Mouse (Mus musculus) forebrain, embryonic 12.5 days (tissue): ENCODE data around the gene Nfix. TPM values are rescaled to one million over a fixed set of nuclear protein-coding genes. Genes with fewer than 3 reads are reported as not detected.
A peak's percentile ranks its signal among the peaks of the same experiment; 100 is the strongest.

Experiments used
- ATAC-seq: fragments of 200-750 bp; cut with Nextera tagmentation; 2 replicates; pipeline ENCODE4 v1.8.0; 2017; ENCODE audit warnings: moderate TSS enrichment; ENCODE audit not compliant: low FRiP score
- H3K27ac ChIP-seq: fragments of 300-500 bp; sonication (generic); 2 replicates; pipeline ENCODE4 v1.5.1; 2016; ENCODE audit warnings: mild to moderate bottlenecking
- H3K27me3 ChIP-seq: fragments of 300-500 bp; sonication (generic); 2 replicates; pipeline ENCODE4 v1.6.1; 2016; ENCODE audit warnings: mild to moderate bottlenecking
- H3K36me3 ChIP-seq: fragments of 300-500 bp; sonication (generic); replicated peaks from 2 replicates; pipeline ENCODE4 v1.6.1; 2016; ENCODE audit warnings: mild to moderate bottlenecking
- H3K4me1 ChIP-seq: fragments of 300-500 bp; sonication (generic); 2 replicates; pipeline ENCODE4 v1.6.1; 2016
- H3K4me2 ChIP-seq: fragments of 300-500 bp; sonication (generic); 2 replicates; pipeline ENCODE4 v1.6.1; 2016; ENCODE audit warnings: mild to moderate bottlenecking, moderate library complexity
- H3K4me3 ChIP-seq: fragments of 300-500 bp; sonication (generic); replicated peaks from 2 replicates; pipeline ENCODE4 v1.5.1; 2016; ENCODE audit warnings: mild to moderate bottlenecking
- H3K9ac ChIP-seq: fragments of 300-500 bp; sonication (generic); 2 replicates; pipeline ENCODE4 v1.6.1; 2016; ENCODE audit warnings: mild to moderate bottlenecking
- H3K9me3 ChIP-seq: fragments of 300-500 bp; sonication (generic); 2 replicates; pipeline ENCODE4 v1.6.1; 2016
- WGBS: fragments of 180-500 bp; shearing (Covaris S2); methylation state at CpG from one replicate; pipeline ENCODE4 v1.1.7; 2016; 5-methylcytosine and 5-hydroxymethylcytosine counted together
- polyA plus RNA-seq: library from polyadenylated mRNA; unstranded; fragments of >200 nt; fragmentation: Nextera tagmentation; extraction: Ambion mirVana; gene quantifications from 2 replicates; pipeline ENCODE4 v1.2.1, GENCODE M21; 2016

Nfix gene
- polyA plus RNA-seq, 1 experiment from 2014 or later, result 31.9 TPM

- peaks cover 77% of the 10 kb centered on the region for H3K4me1 ChIP-seq
- H3K9ac ChIP-seq, result peak overlapping the region; percentile 44
- WGBS, result 5% methylated on average over 16 of the region's 17 CpGs
- no peak overlapping the region for H3K4me3 ChIP-seq
- peak; percentile 74 for ATAC-seq
- H3K27ac ChIP-seq, result peak overlapping the region; percentile 89
- no peaks in the 10 kb centered on the region for H3K36me3 ChIP-seq
- H3K9me3 ChIP-seq, result no peaks in the 10 kb centered on the region
- H3K27me3 ChIP-seq, result peaks cover 98% of the 10 kb centered on the region
- peak overlapping the region; percentile 37 for H3K4me2 ChIP-seq
Measured at GRCm38 (mm10) chr8:84743517-84744420, 56.4 kb downstream of the Nfix start.

- 6% methylated on average over 10 of the region's 10 CpGs for WGBS
Measured at GRCm38 (mm10) chr8:84743054-84743415, 57.1 kb downstream of the Nfix start.

GRCm38 (mm10) chr8:84742171-84743053 is 57.7 kb downstream of the Nfix start:
- WGBS, result 1% methylated on average over 32 of the region's 32 CpGs
- no peaks in the 10 kb centered on the region for H3K36me3 ChIP-seq
- H3K27me3 ChIP-seq, result peaks cover 98% of the 10 kb centered on the region
- H3K4me2 ChIP-seq, result peak overlapping the region; percentile 37
- peak overlapping the region; percentile 89 for H3K27ac ChIP-seq
- peak; percentile 42 for ATAC-seq
- H3K9me3 ChIP-seq, result no peaks in the 10 kb centered on the region
- peaks cover 90% of the 10 kb centered on the region for H3K4me1 ChIP-seq
- peak overlapping the region; percentile 50 for H3K9ac ChIP-seq
- H3K4me3 ChIP-seq, result peak overlapping the region; percentile 10

More at GRCm38 (mm10) chr8:84743054-84743415, 57.1 kb downstream of the Nfix start:
- Histone ChIP-seq H3K36me3 (no peaks in the 10 kb centered on the region), H3K4me2 (peak overlapping the region; percentile 37), H3K27me3 (peaks cover 98% of the 10 kb centered on the region), H3K4me3 (peak overlapping the region; percentile 10), H3K27ac (peak overlapping the region; percentile 89), H3K9ac (peak overlapping the region; percentile 50), H3K4me1 (peaks cover 85% of the 10 kb centered on the region), H3K9me3 (no peaks in the 10 kb centered on the region)
- no peak for ATAC-seq

GRCm38 (mm10) chr8:84740895-84741843 is 59.0 kb downstream of the Nfix start:
- no peak overlapping the region for H3K4me3 ChIP-seq
- H3K36me3 ChIP-seq, result no peaks in the 10 kb centered on the region
- H3K4me1 ChIP-seq, result peaks cover 90% of the 10 kb centered on the region
- no peak overlapping the region for H3K4me2 ChIP-seq
- peaks cover 97% of the 10 kb centered on the region for H3K27me3 ChIP-seq
- no peak overlapping the region for H3K9ac ChIP-seq
- H3K27ac ChIP-seq, result peak overlapping the region; percentile 89
- no peaks in the 10 kb centered on the region for H3K9me3 ChIP-seq
- 27% methylated on average over 13 of the region's 13 CpGs for WGBS
- no peak for ATAC-seq

- 5% methylated on average over 1 of the region's 1 CpGs for WGBS
- Histone ChIP-seq H3K4me3 (no peak overlapping the region), H3K27me3 (peaks cover 97% of the 10 kb centered on the region), H3K4me2 (no peak overlapping the region), H3K9me3 (no peaks in the 10 kb centered on the region), H3K9ac (peak overlapping the region; percentile 26; the same call in 1 of the 2 replicates), H3K36me3 (no peaks in the 10 kb centered on the region), H3K4me1 (peaks cover 82% of the 10 kb centered on the region), H3K27ac (peak overlapping the region; percentile 65; the same call in 1 of the 2 replicates)
- ATAC-seq, result no peak
Measured at GRCm38 (mm10) chr8:84739401-84739742, 60.8 kb downstream of the Nfix start.

GRCm38 (mm10) chr8:84738715-84739400 is 61.3 kb downstream of the Nfix start:
- Histone ChIP-seq H3K27me3 (peaks cover 97% of the 10 kb centered on the region), H3K4me1 (peaks cover 81% of the 10 kb centered on the region), H3K4me2 (no peak overlapping the region; the same call in 1 of the 2 replicates), H3K27ac (peak overlapping the region; percentile 65; the same call in 1 of the 2 replicates), H3K9me3 (no peaks in the 10 kb centered on the region), H3K36me3 (no peaks in the 10 kb centered on the region), H3K9ac (peak overlapping the region; percentile 36), H3K4me3 (no peak overlapping the region)
- WGBS, result 37% methylated on average over 10 of the region's 10 CpGs
- ATAC-seq, result no peak

- 7% methylated on average over 10 of the region's 10 CpGs for WGBS
- Histone ChIP-seq H3K9ac (peak overlapping the region; percentile 36; the same call in 1 of the 2 replicates), H3K9me3 (no peaks in the 10 kb centered on the region), H3K27ac (peak overlapping the region; percentile 65; the same call in 1 of the 2 replicates), H3K4me3 (peak overlapping the region; percentile 4; the same call in 1 of the 2 replicates), H3K4me2 (no peak overlapping the region), H3K27me3 (peaks cover 93% of the 10 kb centered on the region), H3K4me1 (peaks cover 76% of the 10 kb centered on the region), H3K36me3 (no peaks in the 10 kb centered on the region)
- peak; percentile 13; the same call in 1 of the 2 replicates for ATAC-seq
Measured at GRCm38 (mm10) chr8:84738266-84738665, 61.9 kb downstream of the Nfix start.

GRCm38 (mm10) chr8:84737608-84738007 is 62.5 kb downstream of the Nfix start:
- peak overlapping the region; percentile 36; the same call in 1 of the 2 replicates for H3K9ac ChIP-seq
- 1% methylated on average over 16 of the region's 16 CpGs for WGBS

GRCm38 (mm10) chr8:84736521-84736920 is 63.6 kb downstream of the Nfix start:
- peaks cover 76% of the 10 kb centered on the region for H3K4me1 ChIP-seq
- 83% methylated on average over 4 of the region's 4 CpGs for WGBS
- H3K4me2 ChIP-seq, result no peak overlapping the region
- no peaks in the 10 kb centered on the region for H3K9me3 ChIP-seq
- no peaks in the 10 kb centered on the region for H3K36me3 ChIP-seq
- no peak overlapping the region for H3K9ac ChIP-seq
- H3K4me3 ChIP-seq, result no peak overlapping the region
- H3K27ac ChIP-seq, result no peak overlapping the region
- no peak for ATAC-seq
- H3K27me3 ChIP-seq, result peaks cover 80% of the 10 kb centered on the region

More at GRCm38 (mm10) chr8:84737608-84738007, 62.5 kb downstream of the Nfix start:
- Histone ChIP-seq H3K4me3 (no peak overlapping the region), H3K27me3 (peaks cover 88% of the 10 kb centered on the region), H3K9me3 (no peaks in the 10 kb centered on the region), H3K4me1 (peaks cover 76% of the 10 kb centered on the region), H3K27ac (0 out of 2 replicates have a peak overlapping the region, but pooled peaks have one; percentile 65), H3K36me3 (no peaks in the 10 kb centered on the region), H3K4me2 (peak overlapping the region; percentile 40)
- ATAC-seq, result peak; percentile 54; the same call in 1 of the 2 replicates

GRCm38 (mm10) chr8:84735597-84735996 is 64.5 kb downstream of the Nfix start:
- 0 out of 2 replicates have a peak overlapping the region, but pooled peaks have one; percentile 31 for H3K27ac ChIP-seq
- no peaks in the 10 kb centered on the region for H3K36me3 ChIP-seq
- H3K4me1 ChIP-seq, result peaks cover 76% of the 10 kb centered on the region
- no peak overlapping the region; the same call in 1 of the 2 replicates for H3K9ac ChIP-seq
- no peak overlapping the region for H3K4me3 ChIP-seq
- H3K9me3 ChIP-seq, result no peaks in the 10 kb centered on the region
- no peak for ATAC-seq
- peaks cover 71% of the 10 kb centered on the region for H3K27me3 ChIP-seq
- WGBS, result 62% methylated on average over 2 of the region's 2 CpGs
- no peak overlapping the region for H3K4me2 ChIP-seq
